Mouse (Mus musculus): ENCODE results near the gene Zbtb16.

The Zbtb16 gene

DNA sequence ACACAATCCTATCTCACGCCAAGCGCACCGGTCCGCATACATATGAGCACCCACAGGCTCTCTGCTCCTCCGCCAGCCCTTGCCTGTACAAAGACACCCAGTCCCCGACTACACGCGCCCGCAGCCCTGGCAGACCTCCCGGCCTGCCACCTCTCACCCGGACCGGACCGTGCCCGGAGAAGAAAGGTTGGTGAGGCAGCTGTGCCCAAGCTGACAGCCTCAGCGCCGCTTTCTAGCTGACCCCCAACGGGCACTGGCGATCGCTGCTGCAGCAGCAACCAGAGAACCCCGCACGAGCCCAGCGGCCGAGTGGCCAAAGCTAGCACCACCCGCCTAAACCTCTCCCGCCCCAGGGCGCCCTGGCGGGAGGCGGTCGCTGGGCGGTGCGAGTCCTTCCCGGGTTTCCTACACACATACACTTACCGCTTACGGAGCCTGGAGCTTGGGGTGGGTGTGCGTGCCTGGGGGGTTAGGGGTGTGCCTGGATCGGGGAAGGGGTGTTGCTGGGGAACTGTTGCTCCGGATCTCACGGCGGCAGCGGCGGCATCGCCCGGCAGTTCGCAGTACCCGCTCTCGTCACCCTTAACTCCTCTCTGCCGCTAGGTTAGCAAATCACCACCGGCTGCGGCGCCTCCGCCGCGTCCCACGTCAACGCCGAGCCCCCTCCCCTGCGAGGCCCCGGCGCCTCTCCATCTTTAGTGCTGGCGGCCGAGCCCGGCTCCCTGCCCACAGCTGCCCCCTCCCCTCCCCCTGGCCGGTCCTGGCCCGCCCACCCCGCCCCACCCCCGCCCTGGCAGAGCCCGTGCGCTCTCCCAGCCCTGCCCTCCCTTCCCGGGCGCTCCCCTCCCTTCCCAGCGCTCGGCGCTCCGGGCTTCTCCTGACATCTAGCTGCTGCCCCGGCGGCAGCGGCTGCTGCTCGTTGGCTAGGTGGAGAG is at the start of gene Zbtb16:
TSS of gene Zbtb16 (minus strand) at position 592 of the 935 bp plus-strand sequence.
- DNase-seq, result peak; percentile 79

DNA sequence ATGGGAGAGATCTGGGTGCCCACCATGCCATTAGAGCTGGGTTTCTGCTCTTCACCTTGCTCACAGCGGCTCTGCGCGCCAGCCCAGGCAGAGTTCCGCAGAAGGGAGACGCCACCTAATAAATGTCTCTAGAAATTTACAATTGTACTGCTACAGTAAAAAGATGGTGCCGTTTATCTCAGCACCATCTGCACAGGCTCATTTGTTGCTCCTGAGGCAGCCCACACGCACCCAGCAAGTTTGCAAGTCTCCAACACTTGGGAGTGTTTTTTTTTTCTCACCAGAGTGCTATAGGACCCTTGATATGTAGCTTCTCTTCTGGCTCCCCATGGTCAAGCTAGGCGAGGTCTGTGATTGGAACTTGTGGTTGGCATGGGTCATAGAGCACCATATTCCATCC is 36.9 kb upstream of the Zbtb16 start:
- DNase-seq, result no peak

DNA sequence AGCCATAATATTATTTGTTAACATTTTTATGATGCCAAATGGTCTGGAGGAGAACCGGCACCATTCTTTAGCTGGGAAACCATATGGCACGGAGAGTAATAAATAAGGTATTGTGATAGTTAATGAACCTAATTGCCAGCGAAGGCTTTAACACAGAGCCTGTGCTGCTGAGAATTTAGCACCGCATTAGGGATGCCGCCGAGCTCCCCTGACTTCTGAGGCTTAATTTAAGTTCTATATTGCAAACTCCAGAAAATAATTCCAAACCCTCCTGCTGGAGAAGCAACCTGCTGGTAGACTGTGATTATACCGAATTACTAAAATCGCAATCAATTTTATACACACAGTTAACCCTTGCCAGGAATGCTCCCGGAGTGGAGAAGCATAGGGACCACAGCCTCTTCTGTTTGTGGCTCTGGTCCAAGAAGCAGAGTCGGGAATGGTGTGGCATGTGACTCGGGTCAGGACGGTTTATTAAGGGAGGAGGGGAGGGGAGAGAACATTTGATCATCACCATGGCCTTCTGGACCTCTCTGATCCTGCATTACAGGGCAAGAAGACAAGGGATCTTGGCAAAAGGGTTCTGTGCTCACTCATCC is 30.6 kb upstream of the Zbtb16 start:
- DNase-seq, result no peak

DNA sequence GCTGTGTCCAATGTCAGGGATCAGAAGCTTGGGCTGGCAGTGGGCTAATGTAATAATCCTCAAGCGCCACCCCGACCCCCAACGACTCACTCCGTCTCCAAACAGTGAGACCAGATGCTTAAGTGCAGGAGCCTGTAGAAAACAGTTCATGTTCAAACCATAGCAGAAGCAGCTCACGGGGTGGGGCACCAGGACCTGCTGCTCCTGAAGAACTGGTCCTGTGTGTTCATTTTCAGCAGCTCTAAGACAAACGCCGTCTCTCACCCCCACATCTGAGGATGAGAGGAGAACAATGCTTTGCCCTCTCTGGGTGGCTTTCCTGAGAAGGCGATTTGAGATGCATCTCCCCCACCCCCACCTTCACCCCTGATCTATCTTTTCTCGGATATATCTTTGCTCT is 29.2 kb upstream of the Zbtb16 start:
- no peak for DNase-seq

DNA sequence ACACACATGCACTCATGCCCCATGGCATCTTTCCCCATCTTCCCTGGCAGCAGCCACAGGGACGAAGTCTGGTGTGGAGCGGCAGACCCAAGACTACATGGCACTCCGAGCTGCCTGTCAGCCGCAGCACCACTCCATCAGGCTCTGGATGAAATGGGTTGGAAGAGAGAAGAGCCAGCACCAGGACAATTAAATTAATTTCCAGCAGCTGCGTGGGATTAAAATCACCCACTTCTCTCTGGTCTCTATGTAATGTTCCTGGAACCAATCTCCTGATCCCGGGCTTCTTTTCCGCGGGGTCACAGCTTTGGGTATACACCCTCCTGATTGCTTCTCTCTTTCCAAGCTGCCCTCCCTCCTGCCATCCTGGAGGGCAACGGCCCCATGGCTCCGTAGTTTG is 25.5 kb upstream of the Zbtb16 start:
- no peak for DNase-seq

DNA sequence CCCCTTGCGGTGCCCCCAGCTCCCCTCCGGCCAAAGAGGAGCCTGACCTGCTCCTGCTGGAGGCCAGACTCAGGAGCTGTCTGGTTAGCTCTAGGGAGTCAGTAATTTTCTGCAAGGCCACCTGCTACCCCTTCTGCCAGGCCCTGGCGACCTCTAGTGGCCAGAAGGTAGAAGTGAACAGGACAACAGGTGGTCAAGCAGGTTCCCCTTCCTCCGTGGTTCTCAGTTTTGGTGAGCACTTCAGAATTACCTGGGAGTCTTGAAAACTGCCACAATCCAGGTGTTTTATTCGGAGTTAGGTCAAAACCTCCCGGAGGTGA is 24.5 kb upstream of the Zbtb16 start:
- peak; percentile 75 for DNase-seq

DNA sequence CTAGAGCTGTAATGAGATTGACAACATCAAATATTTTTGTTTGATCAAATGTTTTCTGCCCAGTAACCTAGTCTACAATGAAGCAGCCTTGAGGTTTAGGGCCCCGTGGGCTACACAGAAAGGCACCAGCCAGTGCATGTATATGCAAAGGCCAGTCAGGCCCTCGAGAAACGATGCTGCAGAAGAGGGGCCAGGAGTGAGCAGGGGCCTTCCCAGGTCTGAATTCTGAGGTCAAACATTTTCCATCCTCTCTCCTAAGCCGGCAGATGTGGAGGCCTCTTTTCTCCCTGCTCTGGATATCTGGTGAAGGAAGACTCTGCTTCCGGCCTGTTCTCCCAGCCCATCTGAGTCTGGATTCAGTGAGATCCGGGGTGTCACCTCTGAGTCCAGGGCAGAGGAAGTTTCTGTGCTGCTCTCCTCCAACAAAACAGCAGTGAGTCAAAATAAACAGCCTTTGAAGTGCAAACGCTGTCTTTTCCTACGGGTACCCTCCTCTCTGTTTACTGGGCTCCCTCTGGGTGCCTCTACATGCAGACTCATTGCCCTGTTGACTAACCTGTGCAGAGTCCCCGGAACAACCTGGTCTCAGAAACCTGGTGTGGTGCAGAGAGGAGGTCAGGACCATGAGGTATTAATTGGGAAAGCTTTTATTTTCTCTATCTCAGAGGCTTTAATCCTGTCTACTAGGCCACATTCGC is 24.0 kb upstream of the Zbtb16 start:
- no peak for DNase-seq

DNA sequence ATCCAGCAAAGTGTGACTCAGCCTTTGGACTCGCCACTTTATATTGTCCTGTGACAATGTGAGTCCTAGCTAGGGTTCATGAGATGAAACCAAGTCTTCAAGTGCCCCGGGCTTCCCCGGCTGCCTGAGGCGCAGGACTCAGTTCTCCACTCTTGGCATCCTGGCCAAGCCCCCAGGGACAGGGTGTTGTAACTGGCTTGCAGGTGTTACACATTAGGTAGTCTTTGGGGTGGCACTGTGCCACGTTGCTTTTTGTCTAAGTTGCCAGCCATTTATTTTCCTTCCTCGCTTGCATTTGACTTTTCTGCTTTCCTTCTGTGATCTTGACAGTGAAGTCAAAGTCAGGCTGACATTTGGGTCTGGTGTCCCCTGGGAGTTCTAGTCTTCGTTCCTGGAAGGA is 21.9 kb upstream of the Zbtb16 start:
- DNase-seq, result no peak

DNA sequence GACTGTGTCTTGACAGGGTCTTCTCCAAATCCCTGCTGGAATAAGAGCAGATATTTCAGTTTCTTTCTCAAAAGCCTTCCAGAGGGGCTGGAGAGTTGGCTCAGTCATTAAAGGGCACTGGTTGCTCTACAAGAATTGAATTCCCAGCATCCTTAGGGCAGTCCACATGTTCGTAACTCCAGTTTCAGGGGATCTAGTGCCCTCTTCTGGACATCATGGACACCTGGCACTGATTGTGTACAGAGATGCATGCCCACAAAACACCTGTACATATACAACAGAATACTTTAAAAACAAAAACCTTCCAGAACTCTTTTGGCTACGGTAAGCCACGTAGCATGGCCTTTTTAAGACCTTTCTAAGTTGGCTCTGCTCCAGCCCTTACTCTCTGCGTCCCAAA is 20.2 kb upstream of the Zbtb16 start:
- no peak for DNase-seq

DNA sequence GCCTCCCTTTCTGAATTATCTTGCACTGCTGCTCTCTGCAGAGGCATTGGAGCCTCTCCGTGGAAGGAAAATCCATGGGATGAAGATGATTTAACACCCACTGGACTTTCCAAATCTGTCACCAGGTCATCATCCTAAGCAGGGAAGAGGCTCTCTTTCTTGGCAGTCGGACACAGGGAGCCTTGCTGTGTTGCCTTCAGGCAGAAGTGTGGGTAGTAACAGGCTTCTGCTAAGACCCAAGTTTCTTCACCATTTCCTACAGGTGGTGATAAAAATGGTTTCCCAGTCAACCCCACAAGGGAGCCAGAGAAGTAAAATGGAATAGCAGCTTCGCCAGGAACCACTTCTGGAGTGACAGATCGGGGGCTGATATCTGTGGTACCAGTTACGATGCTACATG is 13.5 kb upstream of the Zbtb16 start:
- DNase-seq, result no peak

DNA sequence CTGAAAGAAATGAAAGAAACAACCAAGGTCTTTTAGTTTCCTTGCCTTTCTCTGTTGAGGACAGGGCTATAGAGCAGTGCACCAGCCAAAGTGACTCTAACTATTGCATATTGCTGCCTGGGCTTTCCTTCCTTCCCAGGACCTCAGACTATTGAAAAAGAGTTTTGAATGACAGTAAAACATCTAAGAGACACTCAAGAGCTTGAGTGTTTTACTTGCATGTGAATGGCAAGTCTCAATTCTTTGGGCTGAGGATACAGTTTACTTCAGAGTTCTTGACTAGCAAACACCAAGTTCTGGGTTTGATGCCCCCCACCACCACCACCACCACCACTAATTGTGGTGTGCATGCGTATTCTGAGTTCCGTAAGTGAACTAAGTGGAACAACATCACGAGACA is 3.5 kb upstream of the Zbtb16 start:
- DNase-seq, result no peak

DNA sequence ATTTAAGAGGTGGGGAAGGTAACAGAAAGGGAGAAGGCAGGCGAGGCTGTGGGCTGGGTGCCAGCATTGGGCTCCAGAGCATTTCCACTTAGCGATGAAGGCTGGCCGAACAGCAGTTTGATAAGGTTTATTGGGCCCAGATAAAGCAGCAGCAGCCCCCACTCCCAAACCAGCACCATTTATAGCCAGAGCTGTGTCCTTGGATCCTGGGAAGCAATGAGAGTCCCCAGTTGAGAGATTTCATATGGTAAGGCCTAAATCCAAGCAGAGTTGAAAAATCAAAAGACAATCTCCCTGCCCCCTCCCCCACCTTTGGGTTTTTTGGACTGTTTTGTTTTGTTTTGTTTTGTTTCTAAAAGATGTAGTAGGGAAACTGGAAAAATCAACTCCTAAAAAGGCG is 2.3 kb upstream of the Zbtb16 start:
- no peak for DNase-seq

DNA sequence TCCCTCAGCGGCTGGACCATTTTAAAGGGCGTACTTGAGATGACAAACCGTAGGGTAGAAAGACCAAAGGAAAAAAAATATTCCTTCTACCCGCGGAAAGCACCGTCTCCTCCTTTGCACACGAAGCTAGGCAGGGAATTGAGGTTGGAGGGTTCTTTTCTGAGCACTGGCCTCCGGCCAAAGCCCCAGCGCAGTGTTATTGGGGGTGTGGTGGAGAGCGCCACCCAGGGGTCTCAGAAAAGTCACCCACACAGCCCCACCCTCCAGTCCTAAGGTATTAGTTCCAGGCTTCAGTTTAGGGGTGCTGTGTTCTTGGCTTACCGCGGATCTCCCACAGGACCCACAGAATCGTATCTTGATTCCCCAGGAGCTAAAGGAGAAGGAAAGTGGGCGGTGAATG is 1.2 kb upstream of the Zbtb16 start:
- no peak for DNase-seq

DNA sequence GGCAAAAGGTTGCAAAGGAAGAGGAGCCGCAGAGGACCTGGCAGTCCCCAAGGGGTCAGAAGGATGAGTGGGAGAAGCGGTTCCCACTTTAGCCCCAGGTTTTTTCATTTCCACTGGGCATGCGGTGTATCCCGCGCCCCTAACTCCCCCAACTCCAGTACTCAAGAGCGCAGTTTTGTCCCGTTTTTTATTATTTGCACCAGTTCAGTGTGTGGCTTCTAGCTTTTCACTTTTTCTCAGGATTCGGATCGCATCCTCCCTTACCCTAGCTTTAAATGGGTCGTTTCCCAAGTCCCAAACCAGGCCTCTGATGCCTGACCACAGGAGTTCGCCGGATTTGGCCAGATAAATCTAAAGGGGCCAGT is 526 bp upstream of the Zbtb16 start:
- no peak for DNase-seq

DNA sequence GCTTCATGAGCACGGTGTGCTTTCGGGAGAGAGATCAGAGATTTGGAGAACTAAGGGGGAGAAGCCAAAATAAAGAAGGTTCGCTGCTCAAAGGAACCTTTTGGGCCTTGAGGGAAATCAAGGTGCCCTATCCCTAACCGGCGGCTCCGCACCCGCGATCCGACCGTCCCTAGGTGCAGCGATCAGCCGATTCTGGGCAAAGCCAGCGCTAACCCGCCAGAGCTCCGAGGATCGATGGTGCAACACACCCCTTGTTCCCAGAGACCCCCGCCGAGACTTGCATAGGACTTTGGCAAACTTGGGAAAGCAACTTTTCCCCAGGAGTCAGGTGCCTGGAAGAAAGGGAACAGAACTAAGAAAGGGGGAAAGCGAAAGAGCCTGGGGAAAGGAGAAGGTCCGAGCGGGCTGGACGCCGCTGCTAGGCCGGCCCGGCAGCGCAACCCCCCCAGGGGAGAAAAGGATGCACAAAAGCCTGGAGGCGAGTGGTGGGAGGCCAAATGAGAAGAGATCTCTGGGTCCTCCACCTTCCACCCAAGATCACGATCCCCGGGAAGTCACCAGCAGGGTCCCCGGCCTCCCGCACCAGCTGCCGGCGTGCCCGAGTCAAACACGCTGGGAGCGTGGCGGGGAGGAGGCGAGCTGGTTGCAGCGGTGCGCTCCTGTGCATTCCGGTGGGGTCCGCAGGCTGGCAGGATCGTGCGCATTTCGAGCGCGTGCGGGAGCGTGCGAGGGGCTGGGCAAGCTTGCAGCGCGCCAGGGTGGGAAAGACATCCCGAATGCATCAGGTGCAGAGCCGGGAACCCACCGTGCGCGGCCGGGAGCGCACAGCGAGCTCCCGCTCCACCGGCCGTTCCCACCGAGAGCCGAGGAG is 1.2 kb downstream of the Zbtb16 start:
- peak; percentile 28 for DNase-seq

DNA sequence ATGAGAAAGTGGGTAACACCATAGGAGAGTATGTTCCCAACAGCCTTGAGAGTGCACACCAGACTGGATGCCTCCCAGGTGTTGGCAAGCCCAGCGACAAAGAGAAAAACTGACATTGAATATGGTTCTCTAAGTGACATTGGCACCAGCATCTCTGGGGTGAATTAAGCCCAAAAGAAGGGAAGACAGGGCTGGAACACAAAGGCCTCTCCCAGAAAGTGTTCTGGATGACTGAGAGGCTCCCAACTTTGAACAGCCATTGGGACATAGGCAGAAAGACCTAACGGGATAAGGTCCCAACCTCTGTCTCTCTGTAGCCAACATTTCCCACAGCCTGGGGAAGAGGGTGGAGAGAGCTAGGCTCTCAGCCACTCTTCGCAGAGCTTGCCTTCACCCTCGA is 2.0 kb downstream of the Zbtb16 start:
- no peak for DNase-seq

DNA sequence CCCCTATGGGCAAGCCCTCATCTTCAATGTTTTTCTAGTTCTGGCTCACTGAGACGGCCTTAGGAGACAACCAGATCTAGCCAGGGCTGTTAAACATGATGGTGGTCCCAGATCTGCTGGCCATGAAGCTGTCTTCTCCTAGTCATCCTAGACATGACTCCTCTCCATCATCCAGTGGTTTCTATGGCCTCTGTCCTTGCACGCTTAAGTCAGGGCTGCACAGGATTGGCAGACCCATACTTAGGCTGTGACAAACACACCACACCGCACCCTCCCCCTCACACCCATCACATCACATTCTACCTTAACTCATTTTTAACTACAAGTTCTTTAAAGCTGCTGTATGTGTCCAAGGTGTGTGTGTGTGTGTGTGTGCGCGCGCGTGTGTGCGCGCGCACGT is 2.5 kb downstream of the Zbtb16 start:
- no peak for DNase-seq

DNA sequence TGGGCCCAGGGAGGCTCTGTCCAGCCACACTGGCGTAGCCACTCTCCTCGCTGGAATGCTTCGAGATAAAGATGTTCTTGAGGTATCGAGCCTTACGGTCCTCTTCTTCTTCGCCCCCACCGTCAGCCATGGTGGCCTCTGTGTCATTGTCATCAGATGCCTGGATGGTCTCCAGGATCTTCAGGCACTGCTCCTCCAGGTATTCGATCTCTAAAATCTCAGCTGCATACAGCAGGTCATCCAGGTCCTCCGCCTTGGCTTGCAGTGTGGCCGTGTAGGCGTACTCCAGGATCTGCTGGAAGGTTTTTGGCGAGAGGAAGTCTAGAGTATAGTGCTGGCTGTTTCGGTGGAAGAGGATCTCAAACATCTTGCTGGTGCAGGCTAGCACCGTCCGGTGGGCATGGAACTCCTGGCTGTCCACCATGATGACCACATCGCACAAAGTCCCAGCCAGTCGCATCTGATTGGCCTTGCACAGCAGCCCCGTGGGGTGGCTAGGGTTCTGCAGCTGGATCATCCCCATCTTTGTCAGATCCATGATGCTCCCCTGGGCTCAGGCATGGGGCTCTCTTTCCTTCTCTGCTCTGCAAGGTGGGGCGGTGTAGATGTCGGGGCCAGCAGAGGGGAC is 3.4 kb downstream of the Zbtb16 start:
- DNase-seq, result no peak

DNA sequence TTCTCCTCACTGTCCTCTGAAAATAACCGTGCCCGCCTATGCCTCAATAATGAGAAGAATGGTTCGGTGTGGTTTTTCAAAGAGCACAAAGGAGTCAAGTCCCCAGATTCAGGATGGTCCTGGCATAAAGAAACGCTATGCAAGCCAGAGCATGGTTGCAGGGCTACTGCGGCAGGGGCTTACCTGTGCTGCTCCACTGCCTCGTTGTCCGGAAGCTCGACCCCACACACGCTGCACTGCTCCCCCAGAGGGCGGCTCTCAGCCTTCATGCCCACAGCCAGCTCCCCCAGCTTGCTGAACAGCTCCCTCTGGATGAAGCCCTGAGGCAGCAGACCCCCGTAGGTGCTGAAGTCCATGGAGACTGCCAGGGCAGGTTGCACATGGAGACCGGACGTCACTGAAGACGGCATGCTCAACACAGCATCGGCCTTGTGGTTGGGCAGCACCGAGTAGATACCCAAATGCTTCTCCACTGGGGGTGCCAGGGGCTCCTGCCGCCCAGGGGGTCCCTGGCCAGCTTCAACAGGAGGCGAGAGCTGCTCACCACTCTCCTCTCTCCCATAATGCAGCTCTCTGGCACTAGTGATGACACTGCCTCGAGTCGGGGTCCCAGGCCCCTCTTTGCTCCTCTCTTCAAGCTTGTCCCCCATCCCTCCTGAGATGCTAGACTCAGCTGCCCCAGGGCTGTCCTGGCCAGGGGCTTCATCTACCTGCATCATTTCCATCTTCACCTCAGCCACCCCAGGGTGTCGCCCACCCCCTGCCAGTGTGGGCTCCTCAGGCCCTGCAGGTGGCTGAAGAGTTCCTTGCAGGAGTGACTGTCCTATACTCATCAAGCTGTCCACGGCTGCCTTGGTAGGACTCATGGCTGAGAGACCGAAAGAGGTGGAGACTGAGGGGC is 4.2 kb downstream of the Zbtb16 start:
- DNase-seq, result no peak

DNA sequence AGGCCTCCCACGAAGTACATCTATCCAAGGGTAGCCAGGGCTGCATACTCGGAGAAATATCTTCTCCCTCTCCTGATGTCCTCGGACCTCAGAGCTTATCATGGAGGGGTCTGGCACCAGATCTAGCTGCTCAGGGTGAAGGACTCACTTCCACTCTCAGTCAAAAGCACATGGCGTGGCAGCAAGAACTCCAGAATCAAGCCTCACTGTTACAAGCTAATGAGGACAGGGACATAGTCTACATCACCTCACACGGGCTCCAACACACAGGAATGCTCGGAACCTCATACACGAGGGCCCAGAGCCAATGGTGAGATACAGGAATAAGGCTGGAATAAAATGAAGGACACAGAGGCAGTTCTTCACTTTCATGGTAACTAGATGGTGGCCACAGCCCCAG is 7.2 kb downstream of the Zbtb16 start:
- no peak for DNase-seq

DNA sequence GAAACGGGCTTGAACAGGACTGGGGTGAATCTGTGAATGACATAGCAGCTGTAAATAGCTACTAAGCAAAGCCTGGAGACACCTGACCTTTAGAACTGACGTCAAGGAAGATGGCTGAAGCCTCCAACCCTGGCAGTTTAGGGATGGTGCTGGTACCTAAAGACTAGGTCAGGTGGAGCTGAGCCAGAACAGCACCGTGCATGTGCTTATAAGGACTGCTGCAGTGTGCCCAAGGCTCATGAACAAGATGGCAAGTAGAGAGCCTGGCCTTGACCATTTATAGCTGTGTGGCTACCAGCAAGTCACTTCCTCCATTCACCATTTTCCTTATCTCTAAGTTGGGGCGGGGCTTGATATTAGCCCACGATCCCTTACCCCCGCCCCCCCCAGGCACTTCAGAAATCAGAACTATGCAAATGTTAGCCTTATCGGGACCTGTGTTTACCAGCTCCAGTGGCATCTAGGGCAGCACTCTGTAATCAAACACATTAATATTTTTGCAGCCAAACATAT is 9.6 kb downstream of the Zbtb16 start:
- DNase-seq, result no peak
